Mouse (Mus musculus) right cerebral cortex, postnatal 14 days (tissue): ENCODE results near the gene Susd1.

Experiments used
- DNase-seq: peaks from one replicate; pipeline ENCODE4 v3.0.0; 2022

Gene Susd1

DNA sequence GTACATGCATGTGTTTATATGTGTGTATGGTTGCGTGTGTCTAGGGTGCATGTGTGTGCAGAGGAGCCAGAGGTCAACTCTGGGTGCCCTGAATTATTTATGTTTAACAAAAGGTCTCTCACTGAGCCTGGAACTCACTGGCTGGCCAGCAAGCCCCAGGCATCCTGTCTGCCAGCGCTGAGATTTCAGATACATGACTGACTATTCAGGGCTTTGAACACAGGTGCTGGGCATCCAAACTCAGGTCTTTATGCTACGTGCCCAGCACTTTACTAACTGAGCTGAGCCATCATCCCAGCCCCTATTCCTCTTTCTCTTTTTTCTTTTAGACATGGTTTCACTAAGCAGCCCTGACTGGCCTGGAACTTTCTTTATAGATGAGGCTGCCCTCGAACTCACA lies 59.8 kb downstream of the Susd1 start:
- no peak for DNase-seq

DNA sequence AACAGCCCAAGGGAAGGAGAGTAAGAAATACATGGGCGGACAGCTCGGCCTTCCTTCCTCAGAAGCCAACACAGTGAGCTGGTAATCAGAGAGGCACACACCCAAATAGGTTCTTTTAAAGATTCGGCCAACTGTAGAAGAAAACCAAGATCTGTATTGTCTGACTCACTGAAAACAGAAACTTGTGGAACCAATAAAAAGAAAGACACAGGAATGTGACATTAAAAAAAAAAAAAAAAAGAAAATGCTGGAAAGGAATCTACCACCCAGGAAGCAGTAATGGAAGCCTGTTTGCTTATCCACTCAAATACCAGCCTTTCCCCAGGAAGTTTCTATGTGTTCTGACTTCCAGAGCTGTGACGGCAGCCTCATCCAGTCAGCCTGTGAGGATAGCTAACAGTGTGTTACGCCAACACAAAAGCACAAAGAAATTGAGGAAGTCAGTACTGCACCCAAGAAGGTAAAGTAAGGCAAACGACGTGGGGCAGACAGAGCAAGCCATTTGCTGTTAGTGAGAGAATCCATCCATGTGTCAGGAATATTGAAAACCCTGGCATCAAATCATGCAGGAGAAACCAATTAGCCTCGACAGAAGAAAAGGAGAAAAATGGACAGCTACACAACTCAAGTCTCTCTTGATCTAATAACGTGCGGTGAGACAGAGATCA lies 64.0 kb downstream of the Susd1 start:
- no peak for DNase-seq

GRCm38 (mm10) chr4:59372546-59373157 lies 65.8 kb downstream of the Susd1 start:
- DNase-seq, result peak; percentile 37

- no peak for DNase-seq
These were observed 66.5 kb downstream of the Susd1 start for GRCm38 (mm10) chr4:59371910-59372309.

DNA sequence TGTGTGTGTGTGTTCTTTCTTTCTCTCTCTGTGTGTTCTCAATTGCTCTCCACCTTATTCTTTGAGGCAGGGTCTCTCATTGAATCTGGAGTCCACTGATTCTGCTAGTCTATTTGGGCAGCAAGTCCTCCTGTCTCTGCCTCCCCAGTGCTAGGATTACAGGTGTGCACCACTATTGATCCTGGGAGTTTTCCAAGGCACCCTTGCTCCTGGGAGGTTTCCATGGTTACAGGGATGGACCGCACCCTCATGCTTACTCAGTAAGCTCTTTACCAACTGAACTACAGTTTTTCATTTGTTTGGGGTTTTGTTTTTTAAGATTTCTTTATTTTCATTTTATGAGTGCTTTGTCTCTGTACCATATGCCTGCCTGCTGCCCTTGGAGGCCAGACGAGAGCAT lies 68.5 kb downstream of the Susd1 start:
- DNase-seq, result no peak

- no peak for DNase-seq
These were observed 70.3 kb downstream of the Susd1 start for GRCm38 (mm10) chr4:59368118-59368517.

DNA sequence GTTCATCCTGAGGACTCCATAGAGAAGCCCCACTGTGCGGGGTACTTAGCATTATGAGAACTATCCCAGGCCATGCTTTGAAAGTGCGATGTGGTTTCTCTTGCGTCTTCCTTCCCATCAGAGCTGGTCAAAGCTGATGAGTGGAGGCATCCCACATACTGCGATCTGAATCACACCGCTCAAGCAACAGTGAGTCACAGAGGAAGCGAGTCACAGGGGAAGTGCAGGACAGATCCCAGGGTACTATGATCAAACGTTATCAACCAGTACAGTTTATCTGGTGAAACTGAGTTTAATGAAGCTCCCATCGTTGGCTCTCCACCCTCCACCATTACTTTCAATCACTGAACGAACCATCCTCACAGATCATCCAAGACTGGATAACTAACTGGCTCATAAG lies 72.2 kb downstream of the Susd1 start:
- DNase-seq, result no peak

GRCm38 (mm10) chr4:59365571-59365970 lies 72.9 kb downstream of the Susd1 start:
- DNase-seq, result no peak

GRCm38 (mm10) chr4:59364229-59365173 lies 73.9 kb downstream of the Susd1 start:
- DNase-seq, result no peak

- DNase-seq, result no peak
These were observed 75.4 kb downstream of the Susd1 start for GRCm38 (mm10) chr4:59363041-59363440.

- DNase-seq, result peak; percentile 85
These were observed 77.7 kb downstream of the Susd1 start for GRCm38 (mm10) chr4:59360704-59361103.

DNA sequence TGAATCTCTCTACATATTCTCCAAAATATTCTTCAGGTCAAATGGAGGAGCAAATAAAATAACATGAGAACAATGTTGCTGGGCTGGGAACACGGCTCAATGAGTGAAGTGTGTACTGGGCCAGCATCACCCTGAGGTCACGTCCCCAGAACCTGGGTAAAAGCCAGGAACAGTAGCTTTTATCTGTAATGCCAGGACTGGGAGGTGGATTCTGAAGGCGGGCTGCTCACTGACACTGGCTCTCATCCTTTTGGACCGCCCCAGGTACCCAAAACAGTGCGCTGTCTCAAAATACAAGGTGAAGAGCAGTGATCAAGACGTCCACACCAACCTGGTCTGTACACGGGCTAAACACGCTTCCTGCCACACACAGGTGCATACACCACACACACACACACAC lies 78.5 kb downstream of the Susd1 start:
- no peak for DNase-seq

- DNase-seq, result no peak
These were observed 79.5 kb downstream of the Susd1 start for GRCm38 (mm10) chr4:59358960-59359359.

- no peak for DNase-seq
These were observed 83.0 kb downstream of the Susd1 start for GRCm38 (mm10) chr4:59355421-59355820.

- no peak for DNase-seq
These were observed 83.8 kb downstream of the Susd1 start for GRCm38 (mm10) chr4:59354666-59355065.

- no peak for DNase-seq
These were observed 86.5 kb downstream of the Susd1 start for GRCm38 (mm10) chr4:59351938-59352337.

- no peak for DNase-seq
These were observed 88.1 kb downstream of the Susd1 start for GRCm38 (mm10) chr4:59350354-59350753.

DNA sequence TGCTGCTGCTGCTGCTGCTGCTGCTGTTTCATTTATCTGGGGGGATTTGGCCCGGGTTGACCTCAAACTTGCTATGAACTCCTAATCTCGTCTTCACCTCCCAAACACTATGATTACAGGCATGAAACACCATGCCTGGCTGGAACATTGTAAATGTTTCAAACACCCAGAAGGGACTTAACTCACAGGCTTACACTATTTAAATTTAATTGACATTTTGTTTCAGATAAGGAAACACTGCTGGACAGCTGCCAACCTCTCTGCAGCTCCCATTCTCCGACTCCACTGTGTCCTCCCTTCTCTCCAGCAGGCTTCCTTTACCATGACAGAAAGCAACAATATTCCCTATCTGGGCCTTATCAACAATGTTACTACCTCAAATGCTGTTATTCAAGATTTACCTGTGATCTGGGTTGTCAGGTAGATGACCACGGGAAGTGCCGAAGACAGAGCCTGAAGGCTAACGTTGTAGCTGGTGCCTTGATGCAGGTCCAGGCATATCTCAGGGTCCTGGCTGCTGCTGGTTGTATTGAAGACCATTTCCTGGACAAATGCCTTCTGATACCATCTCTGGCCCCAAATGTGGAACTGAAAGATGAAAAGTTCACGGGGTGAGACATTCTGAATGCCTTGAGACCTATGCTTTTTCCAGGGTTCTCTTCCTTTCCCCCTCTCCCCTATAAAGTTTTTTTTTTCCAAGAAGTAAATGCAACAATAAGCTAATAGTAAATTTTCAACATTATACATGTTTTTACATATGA lies 88.8 kb downstream of the Susd1 start:
- peak; percentile 35 for DNase-seq

DNA sequence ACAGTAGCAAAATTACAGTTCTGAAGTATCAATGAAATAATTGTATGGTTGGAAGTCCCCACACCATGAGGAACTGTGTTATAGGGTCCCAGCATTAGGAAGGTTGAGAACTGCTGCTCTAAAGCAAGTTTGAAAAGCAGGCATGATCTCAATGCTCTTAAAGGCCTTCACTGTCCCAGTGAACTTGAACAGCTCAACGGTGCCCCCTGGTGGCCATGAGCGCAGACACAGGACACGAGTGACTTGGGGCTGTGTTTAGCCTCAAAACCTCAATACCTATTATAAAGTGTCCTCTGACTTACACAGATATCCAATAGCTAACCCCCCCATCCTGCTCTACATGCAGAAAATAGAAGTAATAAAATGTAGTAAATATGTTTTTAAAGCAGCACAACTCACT lies 97.7 kb downstream of the Susd1 start:
- DNase-seq, result peak; percentile 91

DNA sequence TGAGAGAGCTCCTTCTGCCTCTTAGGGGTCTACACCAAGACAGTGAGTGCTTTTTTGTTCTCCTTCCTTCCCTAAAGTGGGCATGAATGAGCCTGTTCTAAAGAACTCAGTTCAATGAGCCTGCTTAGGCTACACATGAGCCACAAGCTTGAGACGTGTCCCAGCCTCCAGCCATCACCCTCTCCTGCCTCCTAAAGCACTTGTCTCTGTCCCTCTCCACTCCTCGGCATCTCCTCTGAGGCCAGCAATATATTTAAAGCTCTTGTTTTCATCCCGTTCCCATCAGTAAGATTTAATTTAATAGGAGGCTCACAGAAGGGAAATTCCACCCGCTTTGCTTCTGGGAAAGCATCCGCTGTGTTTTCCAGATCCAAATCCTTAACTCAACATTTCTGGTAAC lies 98.4 kb downstream of the Susd1 start:
- DNase-seq, result no peak

GRCm38 (mm10) chr4:59338896-59339535 lies 99.4 kb downstream of the Susd1 start:
- DNase-seq, result no peak

GRCm38 (mm10) chr4:59337533-59337885 lies 100.9 kb downstream of the Susd1 start:
- no peak for DNase-seq
